In the genomic region with DNA sequence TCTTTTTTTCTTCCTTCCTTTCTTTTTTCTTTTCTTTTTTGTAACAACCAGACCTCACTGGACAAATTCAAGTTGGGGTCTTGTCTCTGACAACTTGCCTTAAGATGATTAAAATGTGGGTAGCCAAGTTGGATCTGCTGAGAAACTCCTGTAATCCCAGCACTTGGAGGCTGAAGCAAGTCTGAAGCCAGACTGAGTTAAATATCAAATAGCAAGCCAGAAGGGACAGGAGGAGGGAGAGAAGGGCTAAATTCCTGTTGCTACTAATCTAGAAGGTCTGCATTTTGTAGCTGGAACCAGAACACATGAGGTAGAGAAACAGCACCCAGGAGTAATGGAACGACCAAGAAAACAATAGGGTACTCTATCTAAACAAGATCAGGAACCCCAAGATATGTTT, we compare ENCODE assay signal across 14 mouse cellular contexts.
"Had no signal": no experiment of that assay in that cellular context is flagged by ENCODE, and none has a peak within 500 bp of the region (broad histone marks: within the 10 kb centered on the region; RNA-seq: fewer than 3 reads in every experiment).

No protein-coding gene starts in this region.

- H3K36me3 ChIP-seq: liver, embryonic 12.5 days; midbrain, embryonic 10.5 days; neural tube, embryonic 13.5 days; stomach, embryonic 15.5 days had no signal

- ATAC-seq: liver, embryonic 12.5 days; midbrain, embryonic 16.5 days had no signal

- H3K27ac ChIP-seq: layer of hippocampus, adult 2 months; left cerebral cortex, adult 2 months; liver, embryonic 12.5 days; midbrain, embryonic 10.5 days; neural tube, embryonic 13.5 days had no signal

- H3K4me2 ChIP-seq: liver, embryonic 12.5 days; lung, embryonic 14.5 days; neural tube, embryonic 13.5 days; stomach, embryonic 15.5 days had no signal

- H3K9me3 ChIP-seq: liver, embryonic 12.5 days; midbrain, embryonic 10.5 days; neural tube, embryonic 13.5 days; stomach, embryonic 15.5 days had no signal

- DNase-seq: kidney, adult 18-20 months; kidney, postnatal 10 days; lung, embryonic 14.5 days; lung, postnatal 10 days; lung, postnatal 4 days; right cerebral cortex, postnatal 14 days; thymus, postnatal 14 days had no signal

- H3K27me3 ChIP-seq: liver, embryonic 12.5 days; neural tube, embryonic 13.5 days; stomach, embryonic 15.5 days had no signal

- H3K4me1 ChIP-seq: liver, embryonic 12.5 days; midbrain, embryonic 10.5 days; stomach, embryonic 15.5 days had no signal

- H3K9ac ChIP-seq: liver, embryonic 12.5 days; lung, embryonic 14.5 days; neural tube, embryonic 13.5 days; stomach, embryonic 15.5 days had no signal

- H3K4me3 ChIP-seq: layer of hippocampus, adult 2 months; left cerebral cortex, adult 2 months; liver, embryonic 12.5 days; midbrain, embryonic 10.5 days; neural tube, embryonic 13.5 days; stomach, embryonic 15.5 days had no signal
